Mouse (Mus musculus): ENCODE measurements around the gene Nxn.

Gene Nxn

GRCm38 (mm10) chr11:76328084-76328483 lies 70.9 kb downstream of the Nxn start:
- no peak for DNase-seq

- no peak for DNase-seq
Measured at GRCm38 (mm10) chr11:76326672-76327071, 72.3 kb downstream of the Nxn start.

- no peak for DNase-seq
Measured at GRCm38 (mm10) chr11:76326051-76326450, 72.9 kb downstream of the Nxn start.

- DNase-seq, result no peak
Measured at GRCm38 (mm10) chr11:76324801-76325200, 74.1 kb downstream of the Nxn start.

GRCm38 (mm10) chr11:76324207-76324606 lies 74.7 kb downstream of the Nxn start:
- DNase-seq, result no peak

GRCm38 (mm10) chr11:76322939-76323338 lies 76.0 kb downstream of the Nxn start:
- peak; percentile 47 for DNase-seq

GRCm38 (mm10) chr11:76322081-76322480 lies 76.9 kb downstream of the Nxn start:
- DNase-seq, result no peak

GRCm38 (mm10) chr11:76320475-76320874 lies 78.5 kb downstream of the Nxn start:
- no peak for DNase-seq

- no peak for DNase-seq
Measured at GRCm38 (mm10) chr11:76319714-76320435, 79.1 kb downstream of the Nxn start.

GRCm38 (mm10) chr11:76317904-76318303 lies 81.0 kb downstream of the Nxn start:
- DNase-seq, result no peak

GRCm38 (mm10) chr11:76315785-76316444 lies 83.0 kb downstream of the Nxn start:
- no peak for DNase-seq

GRCm38 (mm10) chr11:76314741-76315140 lies 84.2 kb downstream of the Nxn start:
- no peak for DNase-seq

- DNase-seq, result no peak
Measured at GRCm38 (mm10) chr11:76314140-76314539, 84.8 kb downstream of the Nxn start.

- DNase-seq, result no peak
Measured at GRCm38 (mm10) chr11:76312805-76313204, 86.1 kb downstream of the Nxn start.

- no peak for DNase-seq
Measured at GRCm38 (mm10) chr11:76311224-76312000, 87.5 kb downstream of the Nxn start.

- no peak for DNase-seq
Measured at GRCm38 (mm10) chr11:76309868-76310267, 89.1 kb downstream of the Nxn start.

- no peak for DNase-seq
Measured at GRCm38 (mm10) chr11:76309072-76309471, 89.9 kb downstream of the Nxn start.

- no peak for DNase-seq
Measured at GRCm38 (mm10) chr11:76306769-76307168, 92.2 kb downstream of the Nxn start.

GRCm38 (mm10) chr11:76305571-76305970 lies 93.4 kb downstream of the Nxn start:
- no peak for DNase-seq

- no peak for DNase-seq
Measured at GRCm38 (mm10) chr11:76303368-76303767, 95.6 kb downstream of the Nxn start.

- DNase-seq, result no peak
Measured at GRCm38 (mm10) chr11:76300862-76301261, 98.1 kb downstream of the Nxn start.

GRCm38 (mm10) chr11:76298457-76299000 lies 100.4 kb downstream of the Nxn start:
- no peak for DNase-seq

- no peak for DNase-seq
Measured at GRCm38 (mm10) chr11:76297252-76297651, 101.7 kb downstream of the Nxn start.

GRCm38 (mm10) chr11:76294836-76295235 lies 104.1 kb downstream of the Nxn start:
- DNase-seq, result no peak

Data from cerebellum, adult 8-10 months (tissue).